Mouse (Mus musculus): Measurements from ENCODE around the gene Gm43191. TPM values are rescaled to one million over a fixed set of nuclear protein-coding genes. Genes with fewer than 3 reads are reported as not detected.

The Gm43191 gene
- total RNA-seq, 2 experiments from 2014 or later = not detected

DNA sequence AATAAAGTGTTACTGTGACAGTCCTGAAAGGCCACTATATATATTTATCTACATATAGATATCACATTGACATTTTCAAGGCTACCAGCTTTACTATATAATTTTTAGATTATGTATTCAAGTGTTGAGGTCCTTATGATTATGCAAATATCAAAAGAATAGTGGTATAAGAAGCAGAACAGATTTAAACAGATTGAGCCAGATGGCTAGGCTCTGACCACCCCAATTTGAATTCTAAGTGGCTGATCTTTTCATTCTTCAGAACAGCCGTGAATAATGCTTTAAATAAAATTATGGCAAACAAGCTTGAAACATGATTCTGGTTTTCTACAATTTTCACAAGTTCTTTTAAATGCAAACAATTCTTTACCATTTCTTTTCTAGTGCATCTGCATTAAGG lies 49.6 kb downstream of the Gm43191 start:
- no peak for ATAC-seq (ENCODE audit: poor library complexity, severe bottlenecking)

DNA sequence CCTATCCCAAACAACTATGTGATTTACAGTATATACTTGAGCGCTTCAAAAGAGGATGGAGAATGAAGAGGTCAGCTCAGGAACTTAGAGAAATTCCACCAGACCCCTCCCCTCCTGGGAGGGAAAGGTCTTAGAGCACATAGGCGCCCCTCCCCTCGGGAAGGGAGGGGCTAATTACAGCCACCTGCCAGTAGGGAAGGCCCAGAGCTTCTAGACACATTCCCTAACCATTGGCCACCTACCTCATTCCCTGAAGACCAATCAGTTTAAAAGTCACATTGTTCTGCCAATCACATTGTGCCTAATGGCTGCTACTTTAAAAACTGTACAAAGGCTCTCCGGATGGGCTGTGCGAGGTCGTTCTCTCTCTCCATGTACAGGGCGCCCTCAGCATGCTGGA lies 58.4 kb downstream of the Gm43191 start:
- ATAC-seq (ENCODE audit: poor library complexity, severe bottlenecking) = no peak

DNA sequence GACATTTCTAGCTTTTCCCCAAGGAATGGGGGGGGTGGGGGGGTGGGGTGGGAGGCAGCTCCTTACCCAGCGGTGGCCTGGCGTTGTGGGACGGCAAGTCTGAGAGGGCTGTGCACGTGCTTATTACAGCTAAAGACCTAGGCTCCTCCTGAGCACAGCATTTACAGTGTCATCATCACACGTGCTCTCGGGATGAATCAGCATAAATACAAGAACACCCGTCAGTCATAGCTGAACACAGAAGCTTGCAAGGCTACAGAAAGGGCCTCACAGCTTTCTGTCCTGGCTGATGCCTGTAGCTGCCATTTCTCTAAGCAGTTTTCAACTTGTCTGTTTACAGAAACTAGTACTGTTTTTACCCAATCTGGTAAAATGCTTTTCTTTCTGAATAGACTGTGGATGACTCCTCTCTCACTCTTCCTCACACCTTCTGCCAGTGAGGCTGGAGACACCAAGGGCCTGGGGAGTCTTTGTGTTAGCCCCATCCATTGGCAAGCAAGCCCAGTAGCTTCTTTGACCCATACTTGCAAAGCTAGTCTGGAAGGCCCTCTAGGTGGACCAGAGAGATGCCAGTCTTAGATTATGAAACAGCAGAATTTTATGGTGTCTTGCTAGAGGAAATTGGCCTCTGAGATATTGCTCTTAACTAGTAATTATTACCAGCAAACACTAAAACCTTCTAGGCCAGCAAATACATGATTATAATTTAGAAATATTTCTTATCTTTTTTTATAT lies 60.3 kb downstream of the Gm43191 start:
- peak; percentile 62 for ATAC-seq (ENCODE audit: poor library complexity, severe bottlenecking)

DNA sequence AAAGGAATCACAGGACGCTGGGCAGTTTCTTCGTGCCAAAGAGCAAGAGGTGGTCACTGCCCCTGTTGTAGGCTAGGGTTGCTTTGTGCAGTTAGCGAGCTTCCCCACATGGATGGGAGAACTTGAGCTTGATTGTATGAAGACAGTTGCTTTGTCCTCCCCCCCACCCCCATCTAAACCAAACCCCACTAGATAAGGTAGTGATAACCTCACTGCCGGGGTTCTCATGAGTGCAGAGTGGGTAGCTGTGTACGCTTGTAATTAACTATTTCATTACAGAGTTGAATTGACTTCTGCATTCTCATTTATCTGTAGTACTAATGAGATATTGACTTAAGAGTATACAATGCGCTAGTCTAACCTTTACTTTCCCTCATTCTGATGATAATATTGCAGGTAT lies 62.2 kb downstream of the Gm43191 start:
- no peak for ATAC-seq (ENCODE audit: poor library complexity, severe bottlenecking)

DNA sequence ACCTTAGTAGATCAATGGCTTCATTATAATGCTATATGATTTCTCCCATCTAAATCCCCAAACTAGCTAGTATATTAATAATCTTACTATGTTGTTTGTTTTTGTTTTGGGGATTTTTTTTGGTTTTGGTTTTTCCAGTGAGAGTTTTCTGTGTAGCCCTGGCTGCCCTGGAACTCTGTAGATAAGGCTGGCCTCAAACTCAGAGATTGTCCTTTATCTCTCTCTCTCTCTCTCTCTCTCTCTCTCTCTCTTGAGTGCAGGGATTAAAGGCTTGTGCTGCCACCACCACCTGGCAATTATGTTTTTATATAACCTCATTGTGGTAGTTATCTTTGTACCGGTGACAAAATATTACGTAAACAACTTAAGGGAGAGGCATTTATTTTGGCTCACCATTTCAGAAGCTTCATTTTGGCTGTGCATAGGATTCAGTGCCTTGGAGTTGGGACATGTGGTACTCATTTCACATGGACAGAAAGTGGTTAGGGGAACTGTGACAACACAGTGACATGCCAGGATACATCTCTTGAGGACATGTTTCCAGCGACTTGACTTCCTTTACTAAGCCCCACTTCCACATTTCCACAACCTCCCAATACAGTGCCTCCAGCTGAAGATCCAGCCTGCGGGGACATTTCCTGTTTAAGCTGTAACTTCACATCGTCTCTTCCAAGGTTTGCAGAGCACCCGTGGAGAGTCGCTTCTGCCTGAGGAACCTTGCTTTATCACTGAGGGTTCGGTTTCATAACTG lies 65.6 kb downstream of the Gm43191 start:
- ATAC-seq (ENCODE audit: poor library complexity, severe bottlenecking) = peak; percentile 73

DNA sequence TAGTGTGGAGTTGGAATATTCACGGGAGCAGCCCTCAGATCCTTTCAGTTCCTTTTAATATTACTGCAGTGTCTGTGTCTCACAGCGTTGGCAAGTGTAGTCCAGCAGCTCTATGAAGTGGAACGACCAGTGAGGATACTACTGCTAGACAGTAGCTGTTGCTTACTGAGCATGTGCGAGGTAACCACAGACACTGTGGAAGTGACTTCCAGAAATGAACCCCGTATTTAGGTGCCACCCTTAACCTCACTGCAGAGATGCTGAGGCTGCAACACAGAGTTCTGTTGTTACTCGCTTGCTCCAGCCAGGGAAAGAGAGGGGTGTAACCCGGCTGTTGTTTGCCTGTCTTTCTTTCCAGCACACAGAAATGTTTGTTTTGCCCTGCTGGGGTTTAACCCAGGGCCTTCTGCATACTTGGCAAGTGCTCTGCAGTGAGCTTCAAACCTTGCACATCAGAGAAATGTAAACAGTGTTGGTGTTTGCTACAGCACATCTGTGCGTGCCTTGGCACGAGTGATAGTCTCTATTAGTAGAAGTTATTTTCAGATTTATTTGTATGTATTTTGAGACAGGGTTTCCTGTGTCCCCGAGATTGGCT lies 66.7 kb downstream of the Gm43191 start, which contains the start of gene Trmt13:
Trmt13 (minus strand) TSS at position 293 of the 598 bp plus-strand sequence.
- no peak for ATAC-seq (ENCODE audit: poor library complexity, severe bottlenecking)

DNA sequence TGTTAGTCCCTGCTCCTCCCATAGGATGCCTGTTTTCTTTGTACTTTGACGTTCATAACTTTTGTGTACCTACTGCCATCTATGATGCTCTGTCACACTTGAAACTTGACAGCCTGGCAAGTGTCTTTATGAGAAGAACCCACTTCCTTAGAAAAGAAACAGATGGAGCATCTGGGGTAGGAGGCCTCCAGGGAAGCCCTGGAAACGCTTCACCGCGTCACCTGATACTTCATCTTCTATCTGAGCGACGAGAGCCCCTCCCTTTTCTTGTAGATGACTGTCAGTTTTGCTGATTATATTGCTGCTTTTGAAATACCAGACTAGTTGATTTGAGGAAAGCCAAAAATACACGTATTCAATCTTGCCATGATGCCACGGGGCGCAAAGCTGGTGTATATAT lies 76.5 kb downstream of the Gm43191 start:
- ATAC-seq (ENCODE audit: poor library complexity, severe bottlenecking) = no peak

DNA sequence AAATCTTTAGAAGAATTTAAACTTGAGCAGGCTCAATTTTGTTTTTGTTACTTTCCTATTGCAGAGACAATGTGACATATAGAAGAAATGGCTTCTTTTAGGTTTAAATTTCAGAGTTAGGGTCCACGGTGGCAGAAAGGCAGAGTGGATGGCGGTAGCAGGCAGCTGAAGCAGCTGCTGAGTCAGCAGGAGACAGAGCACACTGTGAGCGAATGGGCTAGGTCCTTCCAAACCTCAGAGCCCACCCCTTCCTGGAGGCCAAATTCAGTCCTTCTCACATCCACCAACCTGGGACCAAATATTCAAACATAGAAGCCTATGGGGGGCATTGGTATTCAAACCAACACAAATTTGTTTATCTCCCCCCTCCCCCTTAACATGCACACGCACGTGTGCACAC lies 79.3 kb downstream of the Gm43191 start:
- ATAC-seq (ENCODE audit: poor library complexity, severe bottlenecking) = no peak

DNA sequence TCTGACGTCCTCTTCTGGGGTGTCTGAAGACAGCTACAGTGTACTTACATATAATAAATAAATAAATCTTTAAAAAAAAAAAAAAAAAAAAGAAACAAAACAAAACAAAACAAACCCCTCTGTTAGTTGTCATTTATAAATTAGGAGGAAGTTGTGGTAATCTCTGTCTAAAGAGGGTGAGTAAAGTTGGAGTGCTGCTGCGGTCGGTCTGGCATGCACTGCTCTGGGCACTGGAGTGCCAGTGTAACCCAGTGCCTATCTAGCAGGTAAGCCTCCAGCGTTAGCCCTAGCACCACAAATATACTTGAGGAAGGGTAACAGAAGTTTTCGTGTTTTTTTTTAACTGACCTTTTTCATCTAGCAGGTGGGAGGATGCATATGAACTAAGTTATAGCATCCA lies 80.1 kb downstream of the Gm43191 start:
- peak; percentile 75 for ATAC-seq (ENCODE audit: poor library complexity, severe bottlenecking)

DNA sequence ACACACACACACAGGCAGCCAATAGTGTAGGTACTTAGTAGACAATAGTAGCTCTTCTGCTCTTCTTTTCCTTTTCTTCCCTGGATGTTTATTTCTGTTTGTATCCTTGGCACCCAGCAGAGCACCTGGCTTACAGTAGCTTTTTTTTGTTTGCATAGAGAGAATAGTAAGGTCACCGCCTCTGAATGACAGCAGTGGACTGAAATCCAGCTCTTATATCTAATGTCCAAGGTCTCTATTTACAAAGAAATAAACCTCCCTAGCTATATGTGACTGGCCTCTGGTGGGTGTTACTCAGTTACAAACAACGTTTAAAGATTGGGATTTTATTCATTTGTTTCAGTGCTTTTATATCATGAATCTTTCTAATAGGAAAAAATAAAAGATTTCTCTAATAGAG lies 81.4 kb downstream of the Gm43191 start:
- no peak for ATAC-seq (ENCODE audit: poor library complexity, severe bottlenecking)

DNA sequence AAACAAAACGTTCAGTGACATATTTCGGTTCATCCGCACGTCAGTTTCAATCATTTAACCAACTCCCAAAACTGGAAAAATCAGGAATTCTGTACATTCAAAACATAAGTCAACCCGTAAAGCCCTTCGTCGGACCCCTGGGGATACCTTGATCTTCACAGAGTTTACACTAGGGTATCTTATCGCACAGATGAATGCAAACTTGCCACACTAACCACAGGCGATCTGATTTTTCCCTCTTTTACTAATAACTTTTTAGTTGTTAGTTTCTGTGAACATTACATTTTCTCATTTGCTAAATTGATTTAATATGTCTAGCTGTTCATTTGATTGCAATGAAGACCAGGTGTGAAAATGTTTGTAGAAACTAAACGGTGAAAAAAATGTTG lies 85.5 kb downstream of the Gm43191 start:
- no peak for ATAC-seq (ENCODE audit: poor library complexity, severe bottlenecking)

DNA sequence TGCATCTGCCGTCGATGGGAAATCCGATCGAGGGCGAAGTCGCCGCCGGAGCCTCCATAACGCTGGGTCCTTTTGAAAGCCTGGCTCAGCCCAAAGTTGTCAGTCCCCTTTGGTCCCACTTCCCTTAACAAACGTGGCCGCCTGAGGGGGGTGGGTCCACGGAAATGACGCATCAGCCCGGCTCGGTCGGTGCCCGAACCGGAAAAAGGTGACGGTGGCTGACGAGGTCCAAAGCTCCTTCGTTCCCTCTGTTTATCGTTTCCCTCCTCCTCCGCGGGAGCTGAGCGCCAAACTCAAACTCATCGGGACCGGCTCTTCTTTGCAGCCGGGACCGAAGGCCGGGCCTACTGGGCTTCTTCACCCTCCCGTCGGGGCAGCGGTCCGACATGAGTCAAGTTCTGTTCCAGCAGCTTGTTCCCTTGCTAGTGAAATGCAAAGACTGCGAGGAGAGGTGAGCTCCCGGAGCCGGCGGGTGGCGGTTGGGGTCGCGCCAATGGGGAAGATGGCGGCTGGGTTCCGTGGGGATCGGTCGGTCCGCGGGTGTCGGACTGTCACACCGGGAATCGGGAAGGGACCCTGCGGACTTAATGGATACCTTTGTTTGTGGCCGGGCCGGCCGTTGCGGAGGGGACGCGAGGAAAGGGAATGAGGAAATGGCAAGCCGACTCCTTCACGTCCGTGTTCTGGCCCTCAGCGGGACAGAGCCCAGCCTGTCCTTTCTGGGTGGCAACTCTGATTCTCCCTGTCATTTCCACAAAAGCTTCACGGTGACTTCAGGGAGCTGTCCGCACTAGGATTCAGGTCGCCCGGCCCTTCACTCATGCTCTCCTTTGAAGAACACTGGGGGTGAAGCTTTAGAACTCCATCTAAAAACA lies 86.1 kb downstream of the Gm43191 start, which contains the start of gene Sass6:
Sass6 (plus strand) TSS at position 255 of the 875 bp plus-strand sequence.
- ATAC-seq (ENCODE audit: poor library complexity, severe bottlenecking) = peak; percentile 94

DNA sequence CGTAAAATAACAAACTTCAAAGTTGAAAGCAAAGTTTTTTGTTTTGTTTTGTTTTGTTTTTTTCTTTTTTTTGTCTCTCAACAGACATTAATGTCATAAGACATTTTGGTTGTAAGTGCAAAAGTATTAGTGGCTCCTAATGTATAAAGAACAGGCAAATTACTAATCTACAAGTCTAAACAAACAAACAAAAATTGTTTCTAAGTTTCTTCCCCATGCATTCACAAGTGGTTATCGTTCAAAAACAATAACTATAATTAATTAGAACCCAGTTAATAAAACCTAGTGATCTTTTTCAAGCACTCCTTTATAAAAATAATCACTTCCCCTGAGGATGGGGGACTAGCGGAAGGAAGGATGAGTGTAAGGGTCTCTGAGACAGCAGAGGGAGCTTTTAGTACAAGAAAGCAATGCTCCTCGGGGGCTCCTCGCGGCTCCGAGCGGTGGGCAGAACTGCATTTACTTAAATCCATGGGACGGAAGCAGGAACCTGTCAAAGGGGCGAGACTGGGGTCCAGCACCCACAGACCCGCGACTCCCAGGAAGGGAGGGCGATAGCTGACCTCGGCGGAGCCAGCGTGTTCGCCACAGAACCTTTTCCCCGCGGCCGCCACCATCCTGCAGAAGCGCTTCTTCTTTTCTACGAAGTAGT lies 86.9 kb downstream of the Gm43191 start:
- peak; percentile 56 for ATAC-seq (ENCODE audit: poor library complexity, severe bottlenecking)

Other genes starting within 250 kb of the Gm43191 start
- gene Rtca, start 173.1 kb downstream of the Gm43191 start, total RNA-seq (2015) = 46.7 and 70.9 TPM in 2 replicates
- 24.0 and 25.4 TPM in 2 replicates for gene Rtca, start 173.1 kb downstream of the Gm43191 start, total RNA-seq (2017)
- 12.4 and 14.3 TPM in 2 replicates for gene Dbt, start 168.2 kb downstream of the Gm43191 start, total RNA-seq (2015)
- gene Dbt, start 168.2 kb downstream of the Gm43191 start, total RNA-seq (2017) = 7.2 and 9.6 TPM in 2 replicates
- gene Lrrc39, start 118.3 kb downstream of the Gm43191 start, total RNA-seq (2015) = 0.14 TPM in 1 of 2 replicates, not detected in the other
- 0.04 and 0.40 TPM in 2 replicates for gene Lrrc39, start 118.3 kb downstream of the Gm43191 start, total RNA-seq (2017)
- gene Sass6, start 86.3 kb downstream of the Gm43191 start, total RNA-seq (2015) = 33.6 and 36.1 TPM in 2 replicates
- gene Sass6, start 86.3 kb downstream of the Gm43191 start, total RNA-seq (2017) = 44.9 and 46.2 TPM in 2 replicates
- 17.7 and 19.4 TPM in 2 replicates for gene Trmt13, start 66.7 kb downstream of the Gm43191 start, total RNA-seq (2015)
- gene Trmt13, start 66.7 kb downstream of the Gm43191 start, total RNA-seq (2017) = 22.1 and 27.0 TPM in 2 replicates
- gene Mfsd14a, start 18.6 kb downstream of the Gm43191 start, total RNA-seq (2015) = 82.7 and 88.5 TPM in 2 replicates
- gene Mfsd14a, start 18.6 kb downstream of the Gm43191 start, total RNA-seq (2017) = 91.5 and 95.8 TPM in 2 replicates
- 39.9 and 45.5 TPM in 2 replicates for gene Slc35a3, start 31.6 kb upstream of the Gm43191 start, total RNA-seq (2015)
- gene Slc35a3, start 31.6 kb upstream of the Gm43191 start, total RNA-seq (2017) = 55.4 and 56.0 TPM in 2 replicates
- gene Agl, start 126.9 kb upstream of the Gm43191 start, total RNA-seq (2015) = 15.5 and 21.4 TPM in 2 replicates
- gene Agl, start 126.9 kb upstream of the Gm43191 start, total RNA-seq (2017) = 19.3 and 20.6 TPM in 2 replicates
- 54.3 and 54.9 TPM in 2 replicates for gene Frrs1, start 178.2 kb upstream of the Gm43191 start, total RNA-seq (2015)
- gene Frrs1, start 178.2 kb upstream of the Gm43191 start, total RNA-seq (2017) = 37.9 and 38.4 TPM in 2 replicates